Mouse (Mus musculus) v-Abl transformed pro-B cells (cell line): ENCODE measurements around the gene Rab5c.

Source experiments
- in situ Hi-C, 2 experiments: fragments of 400-800 bp; cut with MboI; formaldehyde crosslinking; loops; one replicate each; pipeline ENCODE4 v1.15.1; 2025; ENCODE audit not compliant: unreplicated experiment in 2 of 2

The Rab5c gene

DNA sequence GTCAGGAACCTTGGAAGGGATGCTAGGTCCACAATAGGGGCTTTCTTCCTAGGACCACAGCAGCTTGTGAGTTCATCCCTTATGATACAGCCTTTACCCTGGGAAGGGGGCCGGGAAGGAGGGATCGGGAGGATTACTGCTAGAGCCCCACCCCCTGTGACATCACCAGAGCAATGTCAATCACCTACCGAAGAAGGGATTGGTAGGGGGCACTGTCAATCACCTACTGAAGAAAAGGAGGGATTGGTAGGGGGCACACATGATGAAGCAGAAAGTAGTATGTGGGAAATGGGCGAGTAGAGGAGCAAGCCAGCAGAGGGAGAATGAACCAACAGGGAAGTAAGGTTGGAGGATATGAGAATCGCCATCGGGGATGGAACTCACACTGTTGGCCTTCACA is 18.5 kb upstream of the Rab5c start:
- in situ Hi-C loops = loop anchor here in 1 of 2 experiments (25.0 kb wide), 1 partner anchor 106 kb away; the partner anchor contains the start of genes Stat5a and Stat5b

DNA sequence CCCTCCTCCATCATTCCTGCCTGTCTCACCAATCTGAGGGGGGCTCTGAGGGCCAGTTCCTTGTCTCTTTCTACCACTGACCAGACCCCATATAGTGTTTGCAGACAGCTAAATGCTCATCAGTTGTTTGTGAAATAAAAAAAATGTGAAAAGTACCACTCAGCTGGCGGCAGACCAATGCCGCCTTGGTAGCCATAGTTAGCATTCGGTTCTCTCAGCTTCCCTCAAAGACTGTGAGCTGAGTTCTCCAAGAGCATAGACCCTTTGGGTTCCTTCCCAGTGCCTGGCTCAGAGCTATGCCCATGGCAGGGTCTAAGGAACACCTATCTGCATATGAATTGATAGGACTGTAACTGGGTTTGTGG is 16.7 kb upstream of the Rab5c start:
- in situ Hi-C loops = loop anchor here (5.0 to 25.0 kb wide), 2 partner anchors 37 to 108 kb away; partner anchors contain the start of genes Stat5a (in 1 of the 2) and Stat5b (in 1 of the 2)

GRCm38 (mm10) chr11:100754021-100754692 is 16.1 kb upstream of the Rab5c start:
- in situ Hi-C loops = loop anchor here (5.0 to 25.0 kb wide), 2 partner anchors 37 to 108 kb away; partner anchors contain the start of genes Stat5a (in 1 of the 2) and Stat5b (in 1 of the 2)

DNA sequence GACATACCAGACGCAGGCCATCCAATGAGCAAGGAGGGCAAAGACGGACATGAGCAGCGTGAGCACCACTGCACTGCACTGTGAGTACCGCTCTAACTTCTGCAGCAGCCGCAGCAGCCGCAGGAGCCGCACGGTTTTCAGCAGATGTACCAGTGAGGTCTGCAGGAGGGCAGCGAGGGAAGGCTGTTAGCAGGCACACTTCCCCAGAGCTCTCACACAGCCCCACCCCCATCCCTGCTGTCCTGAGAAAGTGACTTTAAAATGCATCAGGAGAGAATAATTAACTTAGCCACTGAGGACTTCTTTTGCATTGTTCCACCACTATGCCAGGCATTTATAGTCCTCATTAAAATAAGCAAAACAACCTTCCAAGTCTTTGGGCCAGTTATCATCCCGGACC is 14.3 kb upstream of the Rab5c start:
- in situ Hi-C loops = loop anchor here (5.0 to 25.0 kb wide), 2 partner anchors 35 to 110 kb away; partner anchors contain the start of genes Stat5a (in 1 of the 2) and Stat5b (in 1 of the 2)

GRCm38 (mm10) chr11:100750127-100750526 is 12.1 kb upstream of the Rab5c start:
- in situ Hi-C loops = loop anchor here (5.0 to 25.0 kb wide), 2 partner anchors 33 to 112 kb away; partner anchors contain the start of genes Stat5a (in 1 of the 2) and Stat5b (in 1 of the 2)

- in situ Hi-C loops = no loop called here
Observed at GRCm38 (mm10) chr11:100749469-100749868, 11.5 kb upstream of the Rab5c start.

DNA sequence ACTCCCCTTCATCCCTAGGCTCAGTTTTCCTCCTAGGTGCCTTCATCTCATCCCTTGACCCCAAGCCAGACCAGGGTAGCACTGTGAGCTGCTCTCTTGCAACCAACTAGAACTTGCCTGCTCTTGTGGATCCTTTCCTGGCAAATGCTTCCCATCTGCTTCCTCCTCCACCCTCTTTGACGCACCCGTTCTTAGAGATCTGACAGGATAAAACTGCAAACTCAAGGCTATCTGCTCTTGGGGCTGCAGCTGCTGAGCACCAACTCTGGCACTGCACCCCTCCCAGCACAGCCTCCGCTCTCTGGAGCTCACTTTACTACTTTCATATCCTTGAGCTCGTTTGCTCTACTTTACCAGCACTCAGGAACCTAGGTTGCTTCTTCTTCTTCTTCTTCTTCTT is 10.6 kb upstream of the Rab5c start:
- in situ Hi-C loops = no loop called here

DNA sequence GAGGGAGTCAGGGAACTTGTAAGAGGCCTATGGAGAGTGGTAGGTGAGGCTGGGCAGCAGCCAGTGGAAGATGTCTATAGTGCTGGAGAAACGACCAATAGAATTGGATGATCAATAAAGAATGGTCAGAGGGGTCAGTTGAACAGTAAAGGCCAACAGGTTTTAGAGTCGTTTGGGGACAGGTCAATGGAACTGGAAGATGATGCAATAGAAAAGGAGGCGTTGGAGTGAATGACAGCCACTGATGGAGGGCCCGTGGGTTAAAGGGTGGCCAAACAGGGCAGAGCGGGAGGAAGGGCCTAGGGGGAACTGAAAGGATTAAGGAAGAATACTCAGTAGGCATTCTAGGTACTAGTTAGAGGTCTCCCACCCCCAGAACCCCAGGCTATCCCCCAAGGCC is 9.1 kb upstream of the Rab5c start:
- in situ Hi-C loops = no loop called here

GRCm38 (mm10) chr11:100746546-100746945 is 8.5 kb upstream of the Rab5c start:
- in situ Hi-C loops = no loop called here

- in situ Hi-C loops = no loop called here
Observed at GRCm38 (mm10) chr11:100745085-100745484, 7.1 kb upstream of the Rab5c start.

GRCm38 (mm10) chr11:100741348-100741747 is 3.3 kb upstream of the Rab5c start:
- in situ Hi-C loops = no loop called here

GRCm38 (mm10) chr11:100738749-100739148 is 734 bp upstream of the Rab5c start:
- in situ Hi-C loops = no loop called here

GRCm38 (mm10) chr11:100737105-100737733 is 796 bp downstream of the Rab5c start:
- in situ Hi-C loops = no loop called here

DNA sequence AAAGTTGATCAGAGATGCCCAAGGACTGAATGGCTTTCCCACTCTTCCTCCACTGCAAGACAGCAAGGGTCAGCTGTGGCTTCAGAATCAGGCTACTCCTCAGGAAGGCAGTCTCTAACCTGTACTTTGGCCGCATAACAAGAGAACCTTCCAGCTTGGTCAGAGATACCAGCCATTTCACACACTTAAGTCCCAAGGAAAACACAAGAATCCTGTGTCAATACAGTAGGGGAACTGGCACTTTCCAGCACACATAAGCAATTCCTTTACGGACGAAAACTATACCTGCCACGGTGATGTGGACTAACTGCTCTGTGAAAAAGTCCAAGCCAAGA is 1.3 kb downstream of the Rab5c start:
- in situ Hi-C loops = no loop called here

- in situ Hi-C loops = no loop called here
Observed at GRCm38 (mm10) chr11:100735954-100736745, 1.9 kb downstream of the Rab5c start.

- in situ Hi-C loops = no loop called here
Observed at GRCm38 (mm10) chr11:100735134-100735865, 2.7 kb downstream of the Rab5c start.

DNA sequence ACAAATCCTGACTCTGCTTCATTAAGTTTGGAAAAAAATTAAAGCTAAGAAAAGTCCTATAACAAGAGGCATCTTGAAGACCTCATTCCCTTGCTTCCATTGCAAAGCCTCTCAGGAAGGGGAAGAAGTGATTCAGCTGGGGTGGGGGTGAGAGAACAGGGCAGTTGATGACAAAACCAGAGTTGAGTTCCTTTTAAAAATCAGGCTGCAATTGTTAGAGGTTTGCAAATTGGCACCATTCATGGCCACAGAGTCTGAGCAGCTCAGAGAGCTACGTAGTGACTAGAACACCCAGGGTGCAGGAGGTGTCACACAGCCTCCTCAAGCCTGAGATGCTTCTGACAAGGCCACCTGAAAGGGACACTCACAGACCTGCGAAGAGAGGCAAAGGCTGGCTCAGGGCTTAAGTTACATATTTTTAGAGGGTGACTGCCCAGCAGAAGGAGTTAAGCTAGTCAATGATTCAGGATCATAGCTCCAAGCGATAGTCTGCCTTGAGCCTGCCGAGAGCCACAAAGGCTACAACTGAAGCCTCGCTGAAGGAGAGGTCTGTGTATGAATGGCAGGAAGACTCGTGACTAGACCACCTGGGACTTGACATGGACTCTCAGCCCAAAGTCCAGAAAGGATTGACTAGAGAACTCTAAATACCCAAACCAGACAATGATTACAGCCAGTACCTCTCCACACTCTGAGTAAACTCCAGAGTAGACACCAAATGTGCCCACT is 7.4 kb downstream of the Rab5c start:
- in situ Hi-C loops = no loop called here

GRCm38 (mm10) chr11:100729976-100730375 is 8.0 kb downstream of the Rab5c start:
- in situ Hi-C loops = no loop called here

GRCm38 (mm10) chr11:100728601-100729000 is 9.4 kb downstream of the Rab5c start:
- in situ Hi-C loops = no loop called here

- in situ Hi-C loops = no loop called here
Observed at GRCm38 (mm10) chr11:100727201-100727600, 10.8 kb downstream of the Rab5c start.
